Mouse (Mus musculus) gastrocnemius, postnatal 14 days (tissue): ENCODE data around the gene Snapc2. TPM values are rescaled to one million over a fixed set of nuclear protein-coding genes. Genes with fewer than 3 reads are reported as not detected.

Experiments
- DNase-seq: peaks from one replicate; pipeline ENCODE4 v3.0.0; 2021; ENCODE audit warnings: mixed read lengths
- intact Hi-C: fragments of 180-260 bp; cut with DNase I; formaldehyde crosslinking; loops from one replicate; pipeline ENCODE4 v1.15.1; 2025; ENCODE audit warnings: low total_unique reads
- long read RNA-seq, 2 experiments: library from polyadenylated mRNA; stranded (forward); transcript quantifications; one replicate each; pipeline ENCODE4 v2.0.0; 2021
- total RNA-seq, 2 experiments: library from RNA; stranded (reverse); gene quantifications; 2 replicates each; pipeline ENCODE4 v1.2.3; 2021

The Snapc2 gene
- 10 to 100 TPM; 10.1 to 12.2 TPM for total RNA-seq
- long read RNA-seq, experiment 1, transcript Snapc2-201 (5 exons, 1,536 nt), result major isoform, 14 of 16 reads
- long read RNA-seq, experiment 1, partial matches to known transcripts, result 1 of 16 reads
- long read RNA-seq, experiment 1, other reads (novel, unspliced or antisense), result 1 of 16 reads
- long read RNA-seq, experiment 2, transcript Snapc2-201 (5 exons, 1,536 nt), result major isoform, 10 of 13 reads
- long read RNA-seq, experiment 2, partial matches to known transcripts, result 2 of 13 reads
- long read RNA-seq, experiment 2, other reads (novel, unspliced or antisense), result 1 of 13 reads

GRCm38 (mm10) chr8:4252934-4253841 lies at the start of gene Snapc2:
Gene Snapc2 (plus strand): TSS chr8:4253080.
- peak; percentile 98 for DNase-seq
- intact Hi-C loops, result no loop called here

DNA sequence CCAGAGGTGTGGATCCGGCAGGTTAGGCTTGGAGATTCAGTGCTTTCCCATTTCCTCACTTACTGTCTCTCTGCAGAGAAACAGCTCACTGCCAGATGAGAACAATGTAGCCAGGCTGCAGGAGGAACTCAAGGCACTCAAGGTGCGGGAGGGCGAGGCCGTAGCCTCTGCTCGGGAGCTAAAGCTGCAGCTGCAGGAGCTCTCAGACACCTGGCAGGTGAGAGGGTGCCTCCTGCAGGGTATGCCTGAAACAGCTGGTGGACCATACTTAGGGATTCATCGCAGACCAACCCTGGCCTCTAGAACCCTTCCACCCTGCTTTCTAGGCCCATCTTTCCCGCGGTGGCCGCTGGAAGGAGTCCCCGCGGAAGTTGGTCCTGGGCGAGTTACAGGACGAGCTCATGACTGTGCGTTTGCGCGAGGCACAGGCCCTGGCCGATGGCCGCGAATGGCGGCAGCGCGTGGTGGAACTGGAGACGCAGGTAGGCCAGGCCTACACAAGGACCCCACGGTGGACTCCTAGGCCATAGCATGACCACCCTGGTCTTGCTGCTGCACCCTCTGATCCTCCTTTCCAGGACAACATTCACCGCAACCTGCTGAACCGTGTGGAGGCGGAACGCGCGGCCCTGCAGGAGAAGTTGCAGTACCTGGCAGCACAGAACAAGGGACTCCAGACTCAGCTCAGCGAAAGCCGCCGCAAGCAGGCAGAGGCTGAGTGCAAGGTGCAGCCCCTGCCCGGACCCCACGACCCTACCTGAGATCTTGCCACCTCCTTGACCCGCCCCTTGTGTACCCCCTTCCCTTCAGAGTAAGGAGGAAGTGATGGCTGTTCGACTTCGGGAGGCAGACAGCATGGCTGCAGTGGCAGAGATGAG lies 47.4 kb upstream of the Snapc2 start:
- intact Hi-C loops, result no loop called here

GRCm38 (mm10) chr8:4206182-4207015 lies 46.5 kb upstream of the Snapc2 start:
- no peak for DNase-seq
- intact Hi-C loops, result no loop called here

More for the DNA sequence above, 47.4 kb upstream of the Snapc2 start:
- DNase-seq, result no peak

- DNase-seq, result no peak
- intact Hi-C loops, result no loop called here
Observed at GRCm38 (mm10) chr8:4207016-4207350, 45.9 kb upstream of the Snapc2 start.

- no peak for DNase-seq
- intact Hi-C loops, result no loop called here
Observed at GRCm38 (mm10) chr8:4211097-4211496, 41.8 kb upstream of the Snapc2 start.

DNA sequence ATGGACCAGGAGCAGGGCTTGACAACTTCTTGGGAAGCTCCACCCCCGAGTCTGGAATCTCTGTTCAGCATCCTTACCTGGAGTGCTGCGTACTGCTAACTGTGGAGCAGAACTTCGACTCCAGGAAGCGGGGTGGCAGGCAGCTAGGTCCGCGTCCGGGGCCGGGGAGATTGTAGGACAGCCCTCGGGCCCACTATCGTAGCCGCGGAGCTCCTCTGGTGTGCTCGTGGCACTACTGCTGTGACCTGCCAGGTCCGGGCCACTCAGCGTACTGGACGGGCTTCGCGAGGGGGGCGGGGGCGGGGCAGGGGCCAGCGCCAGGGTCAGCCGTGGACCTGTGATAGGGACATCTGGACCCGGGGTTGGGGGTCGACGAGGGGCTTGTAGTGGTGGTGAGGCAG lies 40.1 kb upstream of the Snapc2 start:
- DNase-seq, result no peak
- intact Hi-C loops, result no loop called here

GRCm38 (mm10) chr8:4213210-4214005 lies 39.5 kb upstream of the Snapc2 start:
- intact Hi-C loops, result no loop called here
- DNase-seq, result no peak

DNA sequence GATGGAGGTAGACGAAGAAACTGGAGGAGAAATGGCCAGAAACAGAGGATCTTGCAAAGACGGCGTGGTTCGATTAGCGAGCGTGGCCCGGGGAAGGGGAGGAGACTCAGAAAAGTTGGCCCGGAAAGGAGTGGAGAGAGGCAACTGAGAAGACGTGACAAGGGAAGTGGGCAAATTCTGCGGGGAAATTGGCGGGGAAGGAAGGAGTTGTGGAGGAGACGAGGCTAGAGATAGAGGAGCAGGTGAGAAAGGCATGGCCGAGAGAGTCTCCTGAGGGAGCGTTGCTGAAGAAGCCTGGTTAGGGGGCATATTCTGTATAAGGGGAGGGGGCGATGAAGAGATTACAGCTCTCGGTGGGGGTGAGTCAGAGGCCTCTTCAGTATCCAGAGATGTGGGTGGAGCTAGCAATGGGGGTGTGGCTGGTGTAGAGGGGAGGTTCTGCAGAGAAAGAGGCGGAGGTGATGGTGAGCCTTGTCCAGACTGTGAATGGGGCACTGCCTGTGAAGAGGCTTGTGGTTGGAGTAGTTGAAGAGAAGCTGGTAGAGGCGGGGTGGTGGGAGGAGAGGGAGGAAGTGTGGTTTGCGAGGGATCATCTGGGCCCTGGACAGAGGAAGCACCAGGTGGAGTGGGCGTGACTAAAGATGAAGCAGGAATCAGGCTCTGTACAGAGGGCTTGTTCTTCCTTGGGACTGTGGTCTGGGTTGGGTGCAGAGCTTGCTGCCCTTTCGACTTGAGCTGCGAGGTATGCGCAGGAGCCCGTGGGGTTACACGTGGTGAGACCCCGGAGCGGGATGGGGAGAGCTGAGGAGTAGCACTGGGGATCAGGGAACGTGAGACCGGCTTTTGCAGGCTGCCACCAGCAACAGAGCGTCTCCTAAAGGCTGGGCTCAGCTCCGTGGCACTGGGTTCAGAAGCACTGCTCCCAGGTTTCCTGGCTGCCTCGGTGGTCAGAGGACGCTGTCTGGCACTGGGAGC lies 38.6 kb upstream of the Snapc2 start:
- no peak for DNase-seq
- intact Hi-C loops, result no loop called here

DNA sequence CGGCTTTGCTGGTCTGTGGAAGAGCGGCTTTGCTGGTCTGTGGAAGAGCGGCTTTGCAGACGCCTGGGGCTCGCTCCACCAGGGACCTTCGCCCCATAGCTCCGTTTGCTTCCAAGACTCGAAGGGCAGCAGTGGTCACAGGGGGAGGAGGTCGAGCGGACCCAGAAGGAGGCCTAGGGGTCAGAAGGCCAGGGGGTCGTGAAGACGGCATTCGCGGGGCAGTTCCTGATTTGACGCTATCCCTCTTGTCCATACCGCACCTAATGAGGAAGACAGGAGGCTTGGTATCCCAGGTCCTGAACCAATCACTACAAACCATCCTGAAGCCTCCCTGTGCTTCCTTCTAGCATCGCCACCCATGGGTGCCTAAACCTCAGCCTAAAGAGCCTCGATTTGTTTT lies 36.6 kb upstream of the Snapc2 start:
- intact Hi-C loops, result no loop called here

GRCm38 (mm10) chr8:4216791-4217621 lies 35.9 kb upstream of the Snapc2 start, which contains the start of gene Prr36:
Gene Prr36 (minus strand): TSS chr8:4217459.
- intact Hi-C loops, result no loop called here
- no peak for DNase-seq

More for the DNA sequence above, 36.6 kb upstream of the Snapc2 start:
- no peak for DNase-seq

GRCm38 (mm10) chr8:4219617-4220016 lies 33.3 kb upstream of the Snapc2 start:
- intact Hi-C loops, result no loop called here
- DNase-seq, result no peak

- no peak for DNase-seq
- intact Hi-C loops, result no loop called here
Observed at GRCm38 (mm10) chr8:4222059-4222458, 30.8 kb upstream of the Snapc2 start.

GRCm38 (mm10) chr8:4226323-4226722 lies 26.6 kb upstream of the Snapc2 start:
- no peak for DNase-seq
- intact Hi-C loops, result no loop called here

GRCm38 (mm10) chr8:4226739-4227347 lies 26.0 kb upstream of the Snapc2 start, which contains the start of gene Lrrc8e:
Gene Lrrc8e (plus strand): TSS chr8:4226827.
- intact Hi-C loops, result no loop called here
- no peak for DNase-seq

- DNase-seq, result no peak
- intact Hi-C loops, result no loop called here
Observed at GRCm38 (mm10) chr8:4227919-4228318, 25.0 kb upstream of the Snapc2 start.

GRCm38 (mm10) chr8:4229784-4230183 lies 23.1 kb upstream of the Snapc2 start:
- DNase-seq, result no peak
- intact Hi-C loops, result no loop called here
